Mouse (Mus musculus) C2C12 (cell line): ENCODE data around the gene Mvp. TPM values are rescaled to one million over a fixed set of nuclear protein-coding genes. Genes with fewer than 3 reads are reported as not detected.

Experiments
- H3K27me3 ChIP-seq: one replicate; pipeline ENCODE4 v1.6.1; 2011; ENCODE audit not compliant: control insufficient read depth, insufficient read depth, insufficient read length
- H3K36me3 ChIP-seq: one replicate; pipeline ENCODE4 v1.6.1; 2011; ENCODE audit not compliant: control insufficient read depth, insufficient read depth
- H3K4me3 ChIP-seq: one replicate; pipeline ENCODE4 v1.5.1; 2011; ENCODE audit warnings: mild to moderate bottlenecking, control low read depth; ENCODE audit not compliant: poor library complexity, insufficient read depth, severe bottlenecking
- H3K79me2 ChIP-seq: one replicate; pipeline ENCODE4 v1.6.1; 2011; ENCODE audit not compliant: control insufficient read depth, insufficient read depth
- H3K79me3 ChIP-seq: one replicate; pipeline ENCODE4 v1.6.1; 2011; ENCODE audit warnings: low read depth, control low read depth
- H3ac ChIP-seq: one replicate; pipeline ENCODE3; 2011; ENCODE audit warnings: low read depth; ENCODE audit not compliant: control insufficient read depth, insufficient read length
- CEBPB ChIP-seq: IDR thresholded peaks from one replicate; pipeline ENCODE4 v1.6.1; 2011; ENCODE audit warnings: low read depth, mild to moderate bottlenecking, control low read depth, moderate library complexity
- CTCF ChIP-seq: IDR thresholded peaks from one replicate; pipeline ENCODE4 v1.5.1; 2011; ENCODE audit not compliant: control insufficient read depth, insufficient read depth, insufficient read length
- FOSL1 ChIP-seq: IDR thresholded peaks from one replicate; pipeline ENCODE4 v1.8.0; 2011; ENCODE audit warnings: mild to moderate bottlenecking, low read length; ENCODE audit not compliant: poor library complexity, insufficient read depth, severe bottlenecking
- MAX ChIP-seq: IDR thresholded peaks from one replicate; pipeline ENCODE4 v1.6.1; 2011; ENCODE audit warnings: mild to moderate bottlenecking, control low read depth
- MYOD1 ChIP-seq: IDR thresholded peaks from one replicate; pipeline ENCODE4 v1.6.1; 2011; ENCODE audit warnings: low read depth; ENCODE audit not compliant: control insufficient read depth, insufficient read length
- MYOG ChIP-seq: IDR thresholded peaks from one replicate; pipeline ENCODE4 v1.6.1; 2011; ENCODE audit not compliant: control insufficient read depth, insufficient read length; ENCODE audit errors: extremely low read depth
- USF1 ChIP-seq: IDR thresholded peaks from one replicate; pipeline ENCODE4 v1.6.1; 2011; ENCODE audit warnings: low read depth, mild to moderate bottlenecking, control low read depth, moderate library complexity
- polyA plus RNA-seq: library from polyadenylated mRNA; unstranded; fragments of >200 nt; fragmentation: generic; extraction: Trizol; gene quantifications from one replicate; pipeline ENCODE4 v1.2.1, GENCODE M21; 2012; ENCODE audit warnings: missing spikeins

Mvp gene
- polyA plus RNA-seq, 1 experiment, result 32.7 TPM

GRCm38 (mm10) chr7:127026984-127027726 is 12.7 kb upstream of the Mvp start, which contains the start of gene Maz:
Gene Maz (minus strand): TSS chr7:127027037.
- no peaks in the 10 kb centered on the region for H3K27me3 ChIP-seq
- peak within 1 kb of the TSS; percentile 94 for H3ac ChIP-seq
- H3K79me2 ChIP-seq, result peaks cover 33% of the 10 kb centered on the region
- H3K79me3 ChIP-seq, result peaks cover 20% of the 10 kb centered on the region
- H3K4me3 ChIP-seq, result peak within 1 kb of the TSS; percentile 61
- TF ChIP-seq MYOD1 (no peak), MAX (no peak), CTCF (no peak), USF1 (no peak)
- peaks cover 67% of the 10 kb centered on the region for H3K36me3 ChIP-seq

GRCm38 (mm10) chr7:127026616-127026983 is 12.2 kb upstream of the Mvp start:
- peak overlapping the region; percentile 61 for H3K4me3 ChIP-seq
- no peaks in the 10 kb centered on the region for H3K27me3 ChIP-seq
- peaks cover 63% of the 10 kb centered on the region for H3K36me3 ChIP-seq
- TF ChIP-seq FOSL1 (no peak), CEBPB (no peak), CTCF (no peak), MYOD1 (no peak), USF1 (no peak), MYOG (no peak), MAX (no peak)
- peaks cover 33% of the 10 kb centered on the region for H3K79me2 ChIP-seq
- peaks cover 20% of the 10 kb centered on the region for H3K79me3 ChIP-seq
- peak overlapping the region; percentile 94 for H3ac ChIP-seq

GRCm38 (mm10) chr7:127026161-127026600 is 11.8 kb upstream of the Mvp start:
- Histone ChIP-seq H3K79me2 (peaks cover 33% of the 10 kb centered on the region), H3K4me3 (peak overlapping the region; percentile 61), H3ac (peak overlapping the region; percentile 94), H3K36me3 (peaks cover 59% of the 10 kb centered on the region), H3K79me3 (peaks cover 20% of the 10 kb centered on the region), H3K27me3 (no peaks in the 10 kb centered on the region)
- no peak for TF ChIP-seq MAX
- no peak for TF ChIP-seq CEBPB
- no peak for TF ChIP-seq CTCF
- no peak for TF ChIP-seq MYOG
- no peak for TF ChIP-seq MYOD1
- TF ChIP-seq FOSL1, result no peak
- TF ChIP-seq USF1, result no peak

- peaks cover 20% of the 10 kb centered on the region for H3K79me3 ChIP-seq
- H3K79me2 ChIP-seq, result peaks cover 33% of the 10 kb centered on the region
- TF ChIP-seq MYOD1 (no peak), FOSL1 (no peak), CEBPB (no peak), CTCF (no peak), MAX (no peak), MYOG (no peak), USF1 (no peak)
- peaks cover 53% of the 10 kb centered on the region for H3K36me3 ChIP-seq
- peak overlapping the region; percentile 61 for H3K4me3 ChIP-seq
- no peaks in the 10 kb centered on the region for H3K27me3 ChIP-seq
- peak overlapping the region; percentile 94 for H3ac ChIP-seq
Observed at GRCm38 (mm10) chr7:127025556-127026160, 11.2 kb upstream of the Mvp start.

GRCm38 (mm10) chr7:127024755-127025555 is 10.5 kb upstream of the Mvp start:
- no peaks in the 10 kb centered on the region for H3K27me3 ChIP-seq
- H3K4me3 ChIP-seq, result peak overlapping the region; percentile 61
- peak overlapping the region; percentile 94 for H3ac ChIP-seq
- H3K36me3 ChIP-seq, result peaks cover 46% of the 10 kb centered on the region
- TF ChIP-seq CTCF (peak; percentile 82), MYOD1 (no peak), USF1 (peak; percentile 25), MAX (peak; percentile 84), MYOG (no peak), CEBPB (no peak), FOSL1 (no peak)
- H3K79me2 ChIP-seq, result peaks cover 33% of the 10 kb centered on the region
- H3K79me3 ChIP-seq, result peaks cover 20% of the 10 kb centered on the region
